Mouse (Mus musculus) embryonic facial prominence, embryonic 13.5 days (tissue): Measurements from ENCODE around the gene Emx1. TPM values are rescaled to one million over a fixed set of nuclear protein-coding genes. Genes with fewer than 3 reads are reported as not detected.

ENCODE experiments used
- ATAC-seq: fragments of 200-750 bp; cut with Nextera tagmentation; 2 replicates; pipeline ENCODE4 v1.8.0; 2017; ENCODE audit warnings: low read depth; ENCODE audit not compliant: insufficient number of reproducible peaks, insufficient read depth, low FRiP score, low TSS enrichment
- H3K27ac ChIP-seq: fragments of 300-500 bp; sonication (generic); 2 replicates; pipeline ENCODE4 v1.5.1; 2015; ENCODE audit warnings: moderate library complexity, mild to moderate bottlenecking, inconsistent platforms
- H3K27me3 ChIP-seq: fragments of 300-500 bp; sonication (generic); 2 replicates; pipeline ENCODE4 v1.6.1; 2015; ENCODE audit warnings: mild to moderate bottlenecking, inconsistent platforms
- H3K36me3 ChIP-seq: fragments of 300-500 bp; sonication (generic); 2 replicates; pipeline ENCODE4 v1.6.1; 2015; ENCODE audit warnings: mild to moderate bottlenecking, inconsistent platforms
- H3K4me1 ChIP-seq: fragments of 300-500 bp; sonication (generic); 2 replicates; pipeline ENCODE4 v1.6.1; 2015; ENCODE audit warnings: inconsistent platforms
- H3K4me2 ChIP-seq: fragments of 300-500 bp; sonication (generic); 2 replicates; pipeline ENCODE4 v1.6.1; 2015; ENCODE audit warnings: moderate library complexity, mild to moderate bottlenecking, inconsistent platforms
- H3K4me3 ChIP-seq: fragments of 300-500 bp; sonication (generic); 2 replicates; pipeline ENCODE4 v1.5.1; 2015; ENCODE audit warnings: mild to moderate bottlenecking, inconsistent platforms
- H3K9ac ChIP-seq: fragments of 300-500 bp; sonication (generic); 2 replicates; pipeline ENCODE4 v1.6.1; 2015; ENCODE audit warnings: mild to moderate bottlenecking, inconsistent platforms
- H3K9me3 ChIP-seq: fragments of 300-500 bp; sonication (generic); 2 replicates; pipeline ENCODE4 v1.6.1; 2016; ENCODE audit warnings: inconsistent platforms
- WGBS: fragments of 180-500 bp; shearing (Covaris S2); methylation state at CpG from one replicate; pipeline ENCODE4 v1.1.7; 2015; ENCODE audit warnings: mixed read lengths; 5-methylcytosine and 5-hydroxymethylcytosine counted together
- polyA plus RNA-seq: library from polyadenylated mRNA; unstranded; fragments of >200 nt; fragmentation: Nextera tagmentation; extraction: Ambion mirVana; gene quantifications from 2 replicates; pipeline ENCODE4 v1.2.1, GENCODE M21; 2015

Gene Emx1
- polyA plus RNA-seq, 1 experiment from 2014 or later, result 0.35 TPM

- 26% methylated on average over 9 of the region's 9 CpGs for WGBS
- H3K27ac ChIP-seq, result no peak overlapping the region
- peaks cover 33% of the 10 kb centered on the region for H3K4me1 ChIP-seq
- no peak overlapping the region for H3K9ac ChIP-seq
- no peak for ATAC-seq
- H3K27me3 ChIP-seq, result peaks cover 96% of the 10 kb centered on the region
- H3K9me3 ChIP-seq, result no peaks in the 10 kb centered on the region
- H3K4me3 ChIP-seq, result no peak overlapping the region
- H3K36me3 ChIP-seq, result no peaks in the 10 kb centered on the region
- no peak overlapping the region for H3K4me2 ChIP-seq
Observed at GRCm38 (mm10) chr6:85191751-85192440, 4.7 kb downstream of the Emx1 start.

DNA sequence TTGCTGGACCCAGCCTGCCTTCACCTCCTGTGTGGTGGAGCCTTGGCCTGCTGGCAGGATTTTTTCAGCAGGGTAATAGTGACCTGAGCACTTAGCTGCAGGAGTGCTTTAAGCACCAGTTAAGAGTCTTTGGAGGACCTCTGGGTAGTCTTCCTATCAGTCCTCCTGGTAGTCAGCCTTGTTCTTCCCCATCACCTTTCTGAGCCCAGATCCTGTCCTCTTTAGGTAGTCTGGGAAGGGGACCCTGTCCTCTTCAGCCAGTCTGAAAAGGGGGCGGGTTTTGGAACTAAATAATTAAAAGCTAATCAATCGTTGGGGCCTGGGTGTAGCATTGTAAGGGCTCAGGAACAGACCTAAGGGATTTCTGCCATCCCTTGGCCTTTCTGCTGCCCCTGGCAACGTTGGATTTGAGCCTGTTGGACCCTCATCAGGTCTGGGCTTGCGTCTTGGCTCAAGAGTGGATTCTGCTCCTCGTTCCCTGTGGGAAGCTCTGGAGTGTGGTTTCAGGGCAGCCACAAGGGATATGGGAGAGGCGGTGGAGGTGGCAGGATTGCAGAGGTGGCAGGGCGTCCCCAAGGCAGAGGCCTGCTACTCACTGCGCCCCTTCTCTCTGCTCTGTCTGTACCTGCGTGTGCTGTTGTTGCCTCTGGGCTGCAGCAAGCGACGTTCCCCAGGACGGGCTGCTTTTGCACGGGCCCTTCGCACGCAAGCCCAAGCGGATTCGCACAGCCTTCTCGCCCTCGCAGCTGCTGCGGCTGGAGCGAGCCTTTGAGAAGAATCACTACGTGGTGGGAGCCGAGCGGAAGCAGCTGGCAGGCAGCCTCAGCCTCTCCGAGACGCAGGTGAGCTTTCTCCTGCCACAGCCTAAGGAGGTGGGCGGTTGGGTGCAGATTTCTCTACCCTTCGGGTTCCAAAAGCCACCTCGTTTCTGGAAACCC is 6.4 kb downstream of the Emx1 start:
- peaks cover 95% of the 10 kb centered on the region for H3K27me3 ChIP-seq
- no peaks in the 10 kb centered on the region for H3K9me3 ChIP-seq
- ATAC-seq, result no peak
- H3K9ac ChIP-seq, result 0 out of 2 replicates have a peak overlapping the region, but pooled peaks have one; percentile 40
- peaks cover 18% of the 10 kb centered on the region for H3K4me1 ChIP-seq
- no peaks in the 10 kb centered on the region for H3K36me3 ChIP-seq
- peak overlapping the region; percentile 36 for H3K4me2 ChIP-seq
- no peak overlapping the region for H3K27ac ChIP-seq
- 3% methylated on average over 29 of the region's 29 CpGs for WGBS
- H3K4me3 ChIP-seq, result no peak overlapping the region

- Histone ChIP-seq H3K4me1 (peaks cover 6% of the 10 kb centered on the region; the same call in 1 of the 2 replicates), H3K4me3 (no peak overlapping the region), H3K36me3 (no peaks in the 10 kb centered on the region), H3K9me3 (no peaks in the 10 kb centered on the region), H3K27ac (no peak overlapping the region), H3K4me2 (no peak overlapping the region), H3K9ac (no peak overlapping the region), H3K27me3 (peaks cover 54% of the 10 kb centered on the region)
- 69% methylated on average over 2 of the region's 2 CpGs for WGBS
- ATAC-seq, result no peak
Observed at GRCm38 (mm10) chr6:85197951-85198350, 10.7 kb downstream of the Emx1 start.

DNA sequence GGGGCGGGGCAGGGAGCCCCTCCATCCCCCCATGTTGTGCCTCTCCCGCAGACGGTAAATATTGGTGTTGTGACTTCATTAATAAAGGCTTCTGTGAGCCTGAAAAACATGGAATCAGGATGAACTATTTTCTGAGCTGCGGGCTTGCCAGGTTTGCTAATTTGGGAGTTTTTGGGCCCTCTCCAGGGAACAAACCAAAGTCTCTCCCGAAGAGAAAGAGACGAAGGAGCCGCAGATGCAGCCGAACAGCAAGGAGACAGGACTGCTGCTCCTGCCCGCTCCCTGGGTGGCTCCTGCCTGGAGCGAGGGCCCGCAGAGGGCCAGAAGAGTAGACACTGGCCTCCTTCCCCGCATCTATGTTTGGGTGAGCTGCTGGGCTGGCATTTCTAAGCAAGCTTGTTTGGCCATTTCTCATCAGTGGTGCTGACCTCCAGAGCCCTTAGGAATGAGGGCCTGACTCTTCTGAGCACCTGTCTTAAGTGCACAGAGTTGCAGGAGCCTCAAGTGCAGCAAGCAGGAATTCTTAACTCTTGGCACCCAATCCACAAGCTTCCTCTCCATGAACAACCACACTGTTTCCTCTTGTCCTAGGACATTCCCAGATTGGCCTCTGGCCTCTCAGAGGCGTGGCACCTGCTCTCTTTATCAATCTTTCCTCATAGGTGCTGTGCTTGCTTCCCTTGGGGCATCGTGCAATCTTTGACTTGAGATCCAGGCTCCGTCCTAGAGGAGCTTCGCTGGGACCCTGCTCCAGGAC is 19.1 kb downstream of the Emx1 start:
- peaks cover 19% of the 10 kb centered on the region for H3K4me1 ChIP-seq
- no peak for ATAC-seq
- H3K27me3 ChIP-seq, result peaks cover 31% of the 10 kb centered on the region
- H3K4me2 ChIP-seq, result peak overlapping the region; percentile 42
- H3K36me3 ChIP-seq, result no peaks in the 10 kb centered on the region
- no peaks in the 10 kb centered on the region for H3K9me3 ChIP-seq
- no peak overlapping the region; the same call in 1 of the 2 replicates for H3K9ac ChIP-seq
- no peak overlapping the region for H3K4me3 ChIP-seq
- no peak overlapping the region for H3K27ac ChIP-seq
- WGBS, result 22% methylated on average over 16 of the region's 16 CpGs

- Histone ChIP-seq H3K9ac (no peak overlapping the region; the same call in 1 of the 2 replicates), H3K4me2 (peak overlapping the region; percentile 42), H3K4me3 (no peak overlapping the region), H3K36me3 (no peaks in the 10 kb centered on the region), H3K27ac (no peak overlapping the region), H3K27me3 (peaks cover 31% of the 10 kb centered on the region), H3K9me3 (no peaks in the 10 kb centered on the region), H3K4me1 (peaks cover 19% of the 10 kb centered on the region)
- ATAC-seq, result peak; percentile 46; the same call in 1 of the 2 replicates
- 18% methylated on average over 15 of the region's 15 CpGs for WGBS
Observed at GRCm38 (mm10) chr6:85206939-85207285, 19.7 kb downstream of the Emx1 start.

DNA sequence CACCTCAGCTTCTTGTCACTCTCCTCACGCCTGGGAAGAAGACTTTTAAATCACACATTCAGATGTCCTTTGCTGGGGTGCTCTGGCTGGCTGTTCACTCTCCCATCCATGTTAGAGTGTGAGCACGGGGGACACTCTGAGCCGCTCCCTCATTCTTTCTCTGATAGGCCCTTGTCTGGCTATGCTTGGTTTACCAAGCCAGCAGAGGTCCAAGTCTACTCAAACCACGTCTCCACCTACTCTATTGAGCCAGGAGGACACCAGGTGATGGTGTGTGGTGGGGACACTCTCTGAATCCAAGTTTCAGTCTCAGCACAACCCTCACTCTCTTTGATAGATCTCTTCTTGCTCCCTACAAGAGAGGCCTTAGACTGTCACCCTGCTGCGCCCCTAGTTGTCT is 20.1 kb downstream of the Emx1 start:
- Histone ChIP-seq H3K36me3 (no peaks in the 10 kb centered on the region), H3K27ac (no peak overlapping the region), H3K9ac (no peak overlapping the region), H3K4me1 (peaks cover 19% of the 10 kb centered on the region), H3K4me3 (no peak overlapping the region), H3K4me2 (0 out of 2 replicates have a peak overlapping the region, but pooled peaks have one; percentile 42), H3K27me3 (peaks cover 31% of the 10 kb centered on the region), H3K9me3 (no peaks in the 10 kb centered on the region)
- 71% methylated on average over 5 of the region's 5 CpGs for WGBS
- ATAC-seq, result no peak

GRCm38 (mm10) chr6:85209226-85209967 is 22.2 kb downstream of the Emx1 start:
- H3K4me3 ChIP-seq, result no peak overlapping the region
- no peak overlapping the region for H3K4me2 ChIP-seq
- no peak overlapping the region for H3K27ac ChIP-seq
- peaks cover 31% of the 10 kb centered on the region for H3K27me3 ChIP-seq
- WGBS, result 75% methylated on average over 9 of the region's 9 CpGs
- no peaks in the 10 kb centered on the region for H3K9me3 ChIP-seq
- no peaks in the 10 kb centered on the region for H3K36me3 ChIP-seq
- no peak overlapping the region for H3K9ac ChIP-seq
- ATAC-seq, result no peak
- peaks cover 19% of the 10 kb centered on the region for H3K4me1 ChIP-seq

- Histone ChIP-seq H3K4me3 (no peak overlapping the region), H3K4me2 (no peak overlapping the region), H3K27me3 (peaks cover 26% of the 10 kb centered on the region), H3K9me3 (no peaks in the 10 kb centered on the region), H3K4me1 (peaks cover 19% of the 10 kb centered on the region), H3K27ac (no peak overlapping the region), H3K36me3 (no peaks in the 10 kb centered on the region), H3K9ac (no peak overlapping the region)
- ATAC-seq, result no peak
- WGBS, result 27% methylated on average over 1 of the region's 1 CpGs
Observed at GRCm38 (mm10) chr6:85210686-85211085, 23.4 kb downstream of the Emx1 start.

DNA sequence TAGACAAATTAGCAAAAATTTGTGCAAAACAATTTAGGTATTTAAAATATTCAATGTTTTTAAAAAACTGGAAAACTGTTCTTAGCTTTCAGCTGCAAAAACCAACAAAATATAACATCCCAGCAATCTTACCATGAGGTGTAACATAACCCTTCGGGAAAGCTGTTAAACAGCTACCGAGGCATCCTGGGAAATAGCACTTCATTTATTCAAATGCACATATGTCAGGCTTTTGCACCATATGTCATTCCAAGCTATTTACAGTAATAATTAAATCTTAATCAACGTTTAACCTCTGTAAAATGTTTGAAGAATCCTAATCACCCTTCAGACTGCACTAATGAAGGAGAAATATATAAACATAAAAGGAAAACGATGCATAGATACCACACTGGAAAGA is 31.0 kb downstream of the Emx1 start:
- no peak for ATAC-seq
- no peak overlapping the region for H3K9ac ChIP-seq
- H3K36me3 ChIP-seq, result no peaks in the 10 kb centered on the region
- H3K4me1 ChIP-seq, result peaks cover 46% of the 10 kb centered on the region
- 64% methylated on average over 4 of the region's 4 CpGs for WGBS
- H3K4me3 ChIP-seq, result no peak overlapping the region
- no peak overlapping the region for H3K27ac ChIP-seq
- H3K4me2 ChIP-seq, result no peak overlapping the region
- H3K9me3 ChIP-seq, result no peaks in the 10 kb centered on the region
- no peaks in the 10 kb centered on the region for H3K27me3 ChIP-seq

GRCm38 (mm10) chr6:85218684-85219445 is 31.6 kb downstream of the Emx1 start:
- Histone ChIP-seq H3K27me3 (no peaks in the 10 kb centered on the region), H3K4me2 (no peak overlapping the region), H3K9ac (no peak overlapping the region), H3K36me3 (no peaks in the 10 kb centered on the region), H3K9me3 (no peaks in the 10 kb centered on the region), H3K4me3 (no peak overlapping the region), H3K4me1 (peaks cover 52% of the 10 kb centered on the region), H3K27ac (no peak overlapping the region)
- no peak for ATAC-seq
- 41% methylated on average over 5 of the region's 5 CpGs for WGBS
